Mouse (Mus musculus) heart, embryonic 14.5 days (tissue): ENCODE measurements around the gene Sik3. TPM values are rescaled to one million over a fixed set of nuclear protein-coding genes. Genes with fewer than 3 reads are reported as not detected.
A peak's percentile ranks its signal among the peaks of the same experiment; 100 is the strongest.

Source experiments
- ATAC-seq: fragments of 200-750 bp; cut with Nextera tagmentation; 2 replicates; pipeline ENCODE4 v1.8.0; 2017; ENCODE audit warnings: low read depth, moderate TSS enrichment; ENCODE audit not compliant: insufficient number of reproducible peaks, insufficient read depth, low FRiP score
- H3K27ac ChIP-seq, 2 experiments: fragments of 200-500 bp in 1 of 2; fragments of 300-500 bp in 1 of 2; sonication (generic) in 1 of 2; replicated peaks in 1 of 2; 2 replicates each; pipeline ENCODE4 v1.5.1; 2012 to 2014; ENCODE audit warnings: low read depth in 2 of 2, low read length in 2 of 2, control low read depth in 1 of 2, mild to moderate bottlenecking in 1 of 2, mixed read lengths in 1 of 2; ENCODE audit not compliant: control insufficient read depth in 1 of 2, insufficient read depth in 1 of 2
- H3K27me3 ChIP-seq: fragments of 300-500 bp; sonication (generic); 2 replicates; pipeline ENCODE4 v1.6.1; 2014; ENCODE audit warnings: mild to moderate bottlenecking, low read length, control low read depth; ENCODE audit not compliant: control insufficient read depth, insufficient read depth
- H3K36me3 ChIP-seq: fragments of 300-500 bp; sonication (generic); 2 replicates; pipeline ENCODE4 v1.6.1; 2014; ENCODE audit warnings: mild to moderate bottlenecking, control low read depth, low read length, mixed read lengths; ENCODE audit not compliant: control insufficient read depth, insufficient read depth
- H3K4me1 ChIP-seq, 2 experiments: fragments of 200-500 bp in 1 of 2; fragments of 300-500 bp in 1 of 2; sonication (generic) in 1 of 2; 2 replicates each; pipeline ENCODE4 v1.6.1; 2012 to 2014; ENCODE audit warnings: low read length in 2 of 2, control low read depth in 1 of 2, mixed read lengths in 1 of 2; ENCODE audit not compliant: control insufficient read depth in 2 of 2, insufficient read depth in 2 of 2
- H3K4me2 ChIP-seq: fragments of 300-500 bp; sonication (generic); 2 replicates; pipeline ENCODE4 v1.6.1; 2014; ENCODE audit warnings: mild to moderate bottlenecking, low read length
- H3K4me3 ChIP-seq, 2 experiments: fragments of 200-500 bp in 1 of 2; fragments of 300-500 bp in 1 of 2; sonication (generic) in 1 of 2; 2 replicates each; pipeline ENCODE4 v1.5.1; 2012 to 2014; ENCODE audit warnings: low read length in 2 of 2, mild to moderate bottlenecking in 2 of 2, control low read depth in 1 of 2, low read depth in 1 of 2, moderate library complexity in 1 of 2; ENCODE audit not compliant: control insufficient read depth in 1 of 2, insufficient read depth in 1 of 2
- H3K9ac ChIP-seq: fragments of 300-500 bp; sonication (generic); 2 replicates; pipeline ENCODE4 v1.6.1; 2014; ENCODE audit warnings: mild to moderate bottlenecking, low read length
- H3K9me3 ChIP-seq: fragments of 300-500 bp; sonication (generic); 2 replicates; pipeline ENCODE4 v1.6.1; 2016; ENCODE audit warnings: low read length, control low read depth; ENCODE audit not compliant: control insufficient read depth
- WGBS: fragments of 180-500 bp; shearing (Covaris S2); extraction: QIAGEN DNeasy Blood & Tissue Kit; methylation state at CpG from one replicate; pipeline ENCODE4 v1.1.7; 2014; 5-methylcytosine and 5-hydroxymethylcytosine counted together
- polyA plus RNA-seq: library from polyadenylated mRNA; unstranded; fragments of >200 nt; fragmentation: Nextera tagmentation; extraction: Ambion mirVana; gene quantifications from 2 replicates; pipeline ENCODE4 v1.2.1, GENCODE M21; 2014

Sik3 gene
- polyA plus RNA-seq, 1 experiment from 2014 or later, result 14.1 TPM

DNA sequence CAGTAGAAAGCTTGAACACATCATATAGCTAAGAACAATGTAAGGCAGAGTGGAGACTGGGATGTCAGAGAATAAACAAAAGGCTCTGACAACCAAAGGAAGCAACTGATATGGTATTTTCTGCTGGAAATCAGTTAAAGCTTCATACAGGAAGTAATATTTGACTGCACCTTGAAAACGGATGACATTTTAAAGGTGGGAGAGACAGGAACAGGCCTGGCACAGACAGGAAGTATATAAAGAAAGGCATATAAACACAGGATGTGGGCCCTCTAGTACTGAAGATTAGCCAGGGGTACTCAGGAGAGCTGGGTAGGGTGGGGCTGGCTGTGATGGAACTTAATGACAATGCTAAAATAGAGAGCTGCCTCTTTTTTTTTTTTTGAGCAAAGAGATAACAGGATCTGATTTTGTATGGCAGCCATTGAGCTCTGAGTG lies 163.3 kb downstream of the Sik3 start:
- H3K9me3 ChIP-seq, result no peaks in the 10 kb centered on the region
- H3K4me1 ChIP-seq, result peaks cover 0 to 6% of the 10 kb centered on the region in 2 experiments; a peak in 1 of 4 replicates
- no peak; the same call in 1 of the 2 replicates for ATAC-seq
- H3K27ac ChIP-seq, result peak overlapping the region in 1 of 2 experiments; percentile 41; a peak in 2 of 4 replicates
- H3K9ac ChIP-seq, result no peak overlapping the region
- H3K27me3 ChIP-seq, result no peaks in the 10 kb centered on the region
- H3K4me3 ChIP-seq, result no peak overlapping the region
- no peak overlapping the region for H3K4me2 ChIP-seq
- 54% methylated on average over 1 of the region's 1 CpGs for WGBS
- peaks cover 18% of the 10 kb centered on the region for H3K36me3 ChIP-seq

DNA sequence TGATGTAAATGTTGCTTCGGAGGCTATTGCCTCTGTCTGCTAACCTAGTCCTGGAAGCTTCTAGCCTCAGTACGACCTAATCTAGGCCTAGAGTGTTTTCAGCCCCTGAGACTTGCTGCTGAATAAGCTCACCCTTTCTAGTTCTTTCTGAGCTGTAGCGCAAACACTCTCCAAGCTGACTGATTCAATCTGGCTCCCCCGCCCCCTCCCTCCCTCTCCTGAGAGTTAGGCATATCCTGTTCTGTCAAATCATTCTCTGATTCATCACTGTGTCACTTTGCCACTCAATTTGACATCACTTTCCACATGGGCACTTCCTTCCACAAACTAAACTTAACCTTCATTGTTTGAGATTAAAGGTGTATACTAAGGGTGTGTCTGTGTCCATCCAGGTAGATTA lies 164.0 kb downstream of the Sik3 start:
- no peaks in the 10 kb centered on the region for H3K9me3 ChIP-seq
- no peak overlapping the region for H3K4me2 ChIP-seq
- no peak overlapping the region for H3K4me3 ChIP-seq
- H3K27me3 ChIP-seq, result no peaks in the 10 kb centered on the region
- no peak overlapping the region for H3K9ac ChIP-seq
- ATAC-seq, result no peak
- 79% methylated on average over 4 of the region's 4 CpGs for WGBS
- H3K36me3 ChIP-seq, result peaks cover 18% of the 10 kb centered on the region
- peak overlapping the region in 1 of 2 experiments; percentile 21; a peak in 1 of 4 replicates for H3K27ac ChIP-seq
- peaks cover 0 to 6% of the 10 kb centered on the region in 2 experiments; a peak in 1 of 4 replicates for H3K4me1 ChIP-seq

DNA sequence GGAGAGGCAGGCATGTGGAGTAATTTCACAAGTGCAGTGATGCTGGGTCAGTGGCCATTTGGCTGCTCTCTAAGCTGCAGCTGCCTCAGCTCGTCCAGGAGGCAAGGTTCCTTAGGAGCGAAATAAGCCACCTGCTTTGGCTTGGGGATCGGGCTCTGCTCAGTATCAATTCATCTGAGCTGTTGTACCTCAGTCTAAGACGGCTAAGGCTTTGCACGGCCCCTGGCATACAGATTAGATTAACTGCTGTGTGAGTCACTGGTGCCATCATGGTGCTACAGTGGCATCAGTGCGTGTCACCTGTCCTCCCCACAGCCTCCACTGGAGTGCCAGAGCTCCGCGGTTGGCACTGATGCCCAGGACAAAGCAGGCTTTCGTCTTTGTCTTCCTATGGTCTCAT lies 166.0 kb downstream of the Sik3 start:
- no peak overlapping the region for H3K4me2 ChIP-seq
- ATAC-seq, result no peak
- H3K27me3 ChIP-seq, result no peaks in the 10 kb centered on the region
- peaks cover 0 to 6% of the 10 kb centered on the region in 2 experiments; a peak in 1 of 4 replicates for H3K4me1 ChIP-seq
- H3K36me3 ChIP-seq, result peaks cover 18% of the 10 kb centered on the region
- H3K4me3 ChIP-seq, result no peak overlapping the region
- H3K9ac ChIP-seq, result no peak overlapping the region
- no peak overlapping the region for H3K27ac ChIP-seq
- no peaks in the 10 kb centered on the region for H3K9me3 ChIP-seq
- WGBS, result 88% methylated on average over 9 of the region's 9 CpGs

DNA sequence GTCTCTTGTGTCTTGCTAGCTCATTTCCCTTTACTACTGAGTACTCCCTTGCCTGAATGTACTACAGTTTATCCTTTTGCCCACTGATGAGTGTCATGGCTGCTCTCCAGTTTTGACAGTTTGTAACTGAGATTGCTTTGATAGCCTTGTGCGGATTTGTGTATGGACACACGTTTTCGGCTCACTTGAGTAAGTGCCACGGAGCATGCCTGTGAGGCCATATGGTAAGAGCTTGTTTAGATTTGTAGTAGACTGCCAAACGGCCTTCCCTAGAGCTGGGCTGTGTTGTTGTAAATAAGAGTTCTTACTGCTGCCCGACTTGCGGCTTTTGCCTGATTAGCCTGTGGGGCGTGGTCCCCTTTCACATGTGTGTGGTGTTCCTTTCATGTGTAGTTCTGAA lies 168.7 kb downstream of the Sik3 start:
- 85% methylated on average over 8 of the region's 8 CpGs for WGBS
- Histone ChIP-seq H3K9me3 (no peaks in the 10 kb centered on the region), H3K4me3 (no peak overlapping the region), H3K4me1 (peaks cover 4 to 6% of the 10 kb centered on the region in 2 experiments; a peak in 3 of 4 replicates), H3K4me2 (no peak overlapping the region), H3K36me3 (peaks cover 18% of the 10 kb centered on the region), H3K27me3 (no peaks in the 10 kb centered on the region), H3K9ac (no peak overlapping the region), H3K27ac (no peak overlapping the region)
- ATAC-seq, result no peak

DNA sequence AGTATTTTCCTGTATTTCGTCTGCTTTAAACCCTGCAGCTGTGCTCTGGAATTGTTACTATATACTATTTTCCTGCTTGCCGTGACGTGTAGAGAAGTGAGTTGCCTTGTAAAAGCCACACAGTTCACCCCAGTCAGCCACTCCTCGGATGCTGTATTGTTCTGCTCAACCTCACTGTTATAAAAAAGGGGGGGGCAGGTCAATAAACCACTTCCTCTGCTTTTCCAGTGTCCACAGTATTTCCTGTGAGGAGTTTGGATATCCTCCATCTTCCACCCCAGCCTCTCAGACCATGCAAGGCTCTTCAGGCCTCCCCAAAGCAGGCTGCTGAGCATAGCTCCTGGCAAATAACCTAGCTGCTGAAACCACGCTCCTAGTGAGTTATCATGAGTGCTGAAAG lies 171.9 kb downstream of the Sik3 start:
- H3K36me3 ChIP-seq, result 0 out of 2 replicates have a peak, but pooled peaks cover 3% of the 10 kb centered on the region
- no peaks in the 10 kb centered on the region for H3K27me3 ChIP-seq
- peaks cover 4 to 6% of the 10 kb centered on the region in 2 experiments; a peak in 3 of 4 replicates for H3K4me1 ChIP-seq
- WGBS, result 55% methylated on average over 5 of the region's 5 CpGs
- H3K9me3 ChIP-seq, result no peaks in the 10 kb centered on the region
- H3K9ac ChIP-seq, result no peak overlapping the region
- peak; percentile 69 for ATAC-seq
- H3K4me3 ChIP-seq, result no peak overlapping the region
- peak overlapping the region; percentile 73 to 81 for H3K27ac ChIP-seq
- no peak overlapping the region for H3K4me2 ChIP-seq

DNA sequence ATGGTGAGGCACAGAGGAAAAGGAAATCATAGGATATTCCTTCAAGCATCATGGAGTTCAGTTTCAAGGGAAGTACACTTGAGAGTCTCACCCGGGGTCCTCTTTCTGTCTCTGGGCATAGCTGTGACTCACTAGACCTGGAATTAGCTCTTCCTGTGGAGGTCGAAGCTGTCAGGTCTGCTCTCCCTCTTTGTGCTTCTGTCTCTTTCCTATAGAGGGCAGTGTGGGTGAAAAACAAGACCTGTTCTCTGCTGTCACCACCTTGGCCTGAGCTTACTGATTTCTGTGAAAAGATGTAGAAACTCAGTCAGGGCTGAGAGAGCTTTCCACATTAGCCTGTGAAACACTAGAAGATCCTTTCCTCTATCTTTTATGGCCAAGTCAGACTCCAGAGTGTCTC lies 172.6 kb downstream of the Sik3 start:
- WGBS, result 16% methylated on average over 2 of the region's 2 CpGs
- Histone ChIP-seq H3K9me3 (no peaks in the 10 kb centered on the region), H3K4me2 (no peak overlapping the region), H3K4me3 (no peak overlapping the region), H3K9ac (no peak overlapping the region), H3K27me3 (no peaks in the 10 kb centered on the region), H3K27ac (peak overlapping the region; percentile 45 to 73; a peak in 2 of 4 replicates), H3K4me1 (peaks cover 4 to 6% of the 10 kb centered on the region in 2 experiments; a peak in 3 of 4 replicates), H3K36me3 (0 out of 2 replicates have a peak, but pooled peaks cover 3% of the 10 kb centered on the region)
- ATAC-seq, result peak; percentile 12; the same call in 1 of the 2 replicates

DNA sequence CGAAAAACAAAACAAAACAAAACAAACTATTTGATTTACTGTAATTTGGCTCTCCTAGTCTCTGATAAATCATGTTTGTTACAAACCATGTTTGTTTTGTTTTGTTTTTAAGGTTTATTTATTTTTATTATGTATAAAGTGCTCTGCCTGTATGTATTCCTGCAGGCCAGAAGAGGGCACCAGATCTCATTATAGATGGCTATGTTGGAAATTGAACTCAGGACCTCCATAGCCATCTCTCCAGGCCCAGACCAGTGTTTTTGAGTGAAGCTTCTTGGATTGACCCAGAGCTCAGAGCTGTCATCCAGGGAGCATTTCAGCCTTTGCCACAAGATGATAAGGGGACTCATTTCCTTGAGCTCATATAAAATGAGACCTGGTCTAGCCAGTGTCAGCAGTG lies 173.8 kb downstream of the Sik3 start:
- ATAC-seq, result no peak
- H3K27me3 ChIP-seq, result no peaks in the 10 kb centered on the region
- WGBS, result 89% methylated on average over 1 of the region's 1 CpGs

DNA sequence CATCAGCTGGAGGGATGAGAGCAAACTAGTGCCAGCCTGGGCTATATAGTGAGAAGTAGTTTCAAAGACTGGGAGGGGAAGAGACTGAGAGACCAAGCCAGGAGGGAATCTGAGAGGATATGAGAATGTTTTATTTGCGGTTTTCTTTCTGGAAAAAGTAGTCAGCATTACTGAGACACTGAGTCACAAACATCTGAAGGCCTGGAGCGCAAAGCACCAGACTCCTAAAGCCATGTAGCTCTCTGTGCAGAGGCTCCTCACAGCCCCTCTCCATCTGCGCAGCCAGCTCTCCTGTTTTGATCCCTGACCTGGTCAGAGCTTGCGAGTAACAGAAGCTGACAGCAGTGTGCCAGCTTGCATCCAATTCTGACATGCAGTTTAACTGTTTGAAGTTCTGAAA lies 175.8 kb downstream of the Sik3 start:
- WGBS, result 85% methylated on average over 4 of the region's 4 CpGs
- Histone ChIP-seq H3K36me3 (0 out of 2 replicates have a peak, but pooled peaks cover 3% of the 10 kb centered on the region), H3K9me3 (no peaks in the 10 kb centered on the region), H3K4me2 (no peak overlapping the region), H3K27me3 (no peaks in the 10 kb centered on the region), H3K4me3 (no peak overlapping the region), H3K27ac (no peak overlapping the region), H3K4me1 (peaks cover 4 to 17% of the 10 kb centered on the region in 2 experiments), H3K9ac (no peak overlapping the region)
- no peak for ATAC-seq

More for the DNA sequence above, 173.8 kb downstream of the Sik3 start:
- Histone ChIP-seq H3K36me3 (0 out of 2 replicates have a peak, but pooled peaks cover 3% of the 10 kb centered on the region), H3K4me2 (no peak overlapping the region), H3K9ac (no peak overlapping the region), H3K4me3 (no peak overlapping the region), H3K27ac (no peak overlapping the region), H3K4me1 (peaks cover 4 to 16% of the 10 kb centered on the region in 2 experiments), H3K9me3 (no peaks in the 10 kb centered on the region)
